Mouse (Mus musculus) adipocyte (in vitro differentiated cells): ENCODE results near the gene Tdrd9.

Experiments
- DNase-seq: peaks from one replicate; pipeline ENCODE4 v3.0.0-alpha.2; 2016; ENCODE audit warnings: low spot score

Gene Tdrd9

GRCm38 (mm10) chr12:111963339-111963738 is 8.0 kb upstream of the Tdrd9 start:
- peak; percentile 37 for DNase-seq

GRCm38 (mm10) chr12:111966683-111967173 is 4.6 kb upstream of the Tdrd9 start, which contains the start of gene Atp5mpl:
Gene Atp5mpl, minus strand, starts transcription at chr12:111966977.
- peak; percentile 92 for DNase-seq

GRCm38 (mm10) chr12:111970085-111970484 is 1.3 kb upstream of the Tdrd9 start:
- DNase-seq: no peak

- DNase-seq: no peak
Observed at GRCm38 (mm10) chr12:111972504-111972903, 1.1 kb downstream of the Tdrd9 start.

- DNase-seq: no peak
Observed at GRCm38 (mm10) chr12:111974578-111974977, 3.2 kb downstream of the Tdrd9 start.

GRCm38 (mm10) chr12:111977138-111977537 is 5.8 kb downstream of the Tdrd9 start:
- no peak for DNase-seq

- no peak for DNase-seq
Observed at GRCm38 (mm10) chr12:111978274-111978673, 6.9 kb downstream of the Tdrd9 start.

- no peak for DNase-seq
Observed at GRCm38 (mm10) chr12:111980887-111981367, 9.6 kb downstream of the Tdrd9 start, which contains the start of gene Rd3l. Gene Rd3l, minus strand, starts transcription at chr12:111981317.

- no peak for DNase-seq
Observed at GRCm38 (mm10) chr12:111981831-111982230, 10.5 kb downstream of the Tdrd9 start.

GRCm38 (mm10) chr12:111983165-111983564 is 11.8 kb downstream of the Tdrd9 start:
- no peak for DNase-seq

- no peak for DNase-seq
Observed at GRCm38 (mm10) chr12:111986756-111987155, 15.4 kb downstream of the Tdrd9 start.

GRCm38 (mm10) chr12:111992626-111993025 is 21.3 kb downstream of the Tdrd9 start:
- DNase-seq: no peak

- DNase-seq: no peak
Observed at GRCm38 (mm10) chr12:111995161-111995560, 23.8 kb downstream of the Tdrd9 start.

- DNase-seq: no peak
Observed at GRCm38 (mm10) chr12:111999735-112000134, 28.4 kb downstream of the Tdrd9 start.

GRCm38 (mm10) chr12:112001223-112001622 is 29.9 kb downstream of the Tdrd9 start:
- peak; percentile 80 for DNase-seq

- no peak for DNase-seq
Observed at GRCm38 (mm10) chr12:112012511-112013270, 41.3 kb downstream of the Tdrd9 start.

GRCm38 (mm10) chr12:112013271-112013801 is 42.0 kb downstream of the Tdrd9 start:
- DNase-seq: no peak

- no peak for DNase-seq
Observed at GRCm38 (mm10) chr12:112016346-112016745, 45.0 kb downstream of the Tdrd9 start.

GRCm38 (mm10) chr12:112023306-112023705 is 51.9 kb downstream of the Tdrd9 start:
- no peak for DNase-seq

GRCm38 (mm10) chr12:112024581-112025310 is 53.4 kb downstream of the Tdrd9 start:
- DNase-seq: no peak

GRCm38 (mm10) chr12:112025457-112025856 is 54.1 kb downstream of the Tdrd9 start:
- no peak for DNase-seq

- no peak for DNase-seq
Observed at GRCm38 (mm10) chr12:112025907-112026645, 54.7 kb downstream of the Tdrd9 start.
